Mouse (Mus musculus): Measurements from ENCODE around the gene Cdyl2. TPM values are rescaled to one million over a fixed set of nuclear protein-coding genes. Genes with fewer than 3 reads are reported as not detected.

Gene Cdyl2
- polyA plus RNA-seq, 1 experiment: 4.2 TPM

DNA sequence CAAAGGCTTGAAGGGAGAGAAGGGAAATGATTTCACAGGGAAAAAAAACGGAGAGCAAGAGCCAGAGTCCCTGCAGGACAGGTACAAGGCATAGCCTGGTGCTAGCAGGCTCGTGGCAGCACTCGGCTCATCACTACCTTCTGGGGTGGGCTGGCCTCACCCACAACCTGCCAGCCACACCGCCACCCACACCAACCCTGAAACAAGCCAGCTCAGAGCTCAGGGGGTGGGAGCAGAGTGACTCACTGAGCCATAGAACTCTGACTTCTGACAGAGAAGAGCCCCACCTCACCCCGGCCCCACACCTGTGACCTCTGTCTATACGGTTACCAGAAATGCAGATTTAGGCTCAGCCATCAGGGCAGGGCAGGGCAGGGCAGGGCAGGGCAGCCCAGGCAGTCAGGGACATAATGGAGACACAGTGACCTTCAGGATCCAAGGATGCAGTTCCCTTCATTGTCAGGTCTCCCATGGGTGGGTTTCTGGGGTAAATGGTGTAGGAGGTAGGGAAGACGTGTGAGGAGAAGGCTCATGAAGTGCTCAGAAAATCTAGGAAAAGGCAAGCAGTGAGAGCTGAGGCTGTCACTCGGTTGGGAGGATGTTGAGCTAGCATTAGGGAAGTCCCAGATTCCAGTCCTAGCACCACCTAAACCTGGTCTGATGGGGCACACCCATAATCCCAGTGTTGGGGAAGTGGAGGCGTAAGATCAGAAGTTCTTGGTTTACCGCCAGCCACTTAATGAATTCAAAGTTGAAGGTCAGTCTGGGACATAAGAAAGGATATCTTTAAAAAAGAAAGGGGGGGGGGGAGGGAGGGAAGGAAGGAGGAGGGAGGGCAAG is 58.6 kb downstream of the Cdyl2 start:
- Histone ChIP-seq H3K4me1 (ENCODE audit: control insufficient read depth, insufficient read depth, low read length) (no peaks in the 10 kb centered on the region), H3K4me3 (ENCODE audit: insufficient read depth, low read length) (no peak overlapping the region), H3K27ac (ENCODE audit: insufficient read depth, low read length) (no peak overlapping the region)
- no peak for TF ChIP-seq POLR2A (IDR thresholded peaks at IDR 0.05; ENCODE audit: extremely low read depth, insufficient read depth, low read length)
- TF ChIP-seq CTCF (IDR thresholded peaks at IDR 0.05; ENCODE audit: extremely low read depth, insufficient read depth, low read length): no peak

DNA sequence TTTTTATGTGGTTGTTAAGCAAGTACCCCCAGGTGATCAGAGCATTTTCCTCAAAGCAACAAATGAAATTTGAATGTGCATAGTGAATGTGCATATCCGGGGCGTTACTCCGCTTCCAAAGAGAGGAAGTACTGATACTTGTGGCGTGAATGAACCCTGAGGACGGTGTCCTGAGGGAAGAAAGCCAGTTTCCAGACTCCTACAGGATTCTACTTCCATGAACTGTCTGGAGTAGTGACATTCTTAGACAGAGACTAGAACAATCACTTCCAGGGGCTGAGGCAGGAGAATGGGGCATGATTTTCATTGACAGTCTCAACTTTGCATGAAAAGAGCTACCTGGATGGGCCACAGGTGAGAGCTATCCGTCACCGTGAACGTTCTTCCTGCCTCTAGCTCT is 59.3 kb downstream of the Cdyl2 start:
- no peak overlapping the region for H3K27ac ChIP-seq (ENCODE audit: insufficient read depth, low read length)
- TF ChIP-seq POLR2A (IDR thresholded peaks at IDR 0.05; ENCODE audit: extremely low read depth, insufficient read depth, low read length) (no peak), CTCF (IDR thresholded peaks at IDR 0.05; ENCODE audit: extremely low read depth, insufficient read depth, low read length) (no peak)
- no peaks in the 10 kb centered on the region for H3K4me1 ChIP-seq (ENCODE audit: control insufficient read depth, insufficient read depth, low read length)
- H3K4me3 ChIP-seq (ENCODE audit: insufficient read depth, low read length): no peak overlapping the region

DNA sequence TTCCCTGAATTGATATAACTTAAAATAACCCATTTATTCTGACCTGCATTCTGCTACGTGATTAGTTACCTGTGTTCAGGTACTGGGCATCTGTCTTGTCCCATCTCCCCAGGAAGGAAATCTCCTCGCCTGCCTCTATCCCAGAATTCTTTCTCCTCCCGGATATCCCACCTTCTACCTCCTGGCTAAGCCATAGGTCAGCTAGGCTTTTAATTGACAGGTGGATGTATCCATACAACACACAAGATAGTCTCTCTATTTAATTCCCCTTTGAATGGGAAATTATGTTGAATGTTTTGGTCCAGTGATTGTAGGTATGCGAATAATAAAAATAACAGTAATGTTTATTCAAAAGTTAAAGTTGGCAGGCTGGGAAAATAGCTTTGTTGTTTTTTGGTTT is 59.7 kb downstream of the Cdyl2 start:
- TF ChIP-seq POLR2A (IDR thresholded peaks at IDR 0.05; ENCODE audit: extremely low read depth, insufficient read depth, low read length): no peak
- no peak for TF ChIP-seq CTCF (IDR thresholded peaks at IDR 0.05; ENCODE audit: extremely low read depth, insufficient read depth, low read length)
- no peaks in the 10 kb centered on the region for H3K4me1 ChIP-seq (ENCODE audit: control insufficient read depth, insufficient read depth, low read length)
- H3K4me3 ChIP-seq (ENCODE audit: insufficient read depth, low read length): no peak overlapping the region
- no peak overlapping the region for H3K27ac ChIP-seq (ENCODE audit: insufficient read depth, low read length)

DNA sequence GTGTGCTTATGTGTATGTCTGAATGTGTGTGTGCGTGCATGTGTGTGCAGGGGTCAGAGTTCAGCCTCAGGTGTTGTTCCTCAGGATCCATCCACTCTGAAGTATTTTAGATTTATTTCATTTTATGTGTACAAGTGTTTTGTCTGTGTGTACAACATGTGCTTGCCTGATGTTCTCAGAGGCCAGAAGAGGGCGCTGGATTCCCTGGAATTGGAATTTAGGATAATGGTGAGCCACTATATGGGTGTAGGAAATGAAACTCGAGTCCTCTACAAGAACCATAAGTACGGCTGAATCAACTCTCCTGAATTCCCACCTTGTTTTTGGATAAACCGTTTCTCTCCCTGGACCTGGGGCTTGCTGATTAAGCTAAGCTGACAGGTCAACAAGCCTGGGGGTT is 61.2 kb downstream of the Cdyl2 start:
- Histone ChIP-seq H3K4me3 (ENCODE audit: insufficient read depth, low read length) (no peak overlapping the region), H3K27ac (ENCODE audit: insufficient read depth, low read length) (no peak overlapping the region), H3K4me1 (ENCODE audit: control insufficient read depth, insufficient read depth, low read length) (no peaks in the 10 kb centered on the region)
- no peak for TF ChIP-seq POLR2A (IDR thresholded peaks at IDR 0.05; ENCODE audit: extremely low read depth, insufficient read depth, low read length)
- peak; percentile 36; the same call in 1 of the 2 replicates for TF ChIP-seq CTCF (IDR thresholded peaks at IDR 0.05; ENCODE audit: extremely low read depth, insufficient read depth, low read length)

DNA sequence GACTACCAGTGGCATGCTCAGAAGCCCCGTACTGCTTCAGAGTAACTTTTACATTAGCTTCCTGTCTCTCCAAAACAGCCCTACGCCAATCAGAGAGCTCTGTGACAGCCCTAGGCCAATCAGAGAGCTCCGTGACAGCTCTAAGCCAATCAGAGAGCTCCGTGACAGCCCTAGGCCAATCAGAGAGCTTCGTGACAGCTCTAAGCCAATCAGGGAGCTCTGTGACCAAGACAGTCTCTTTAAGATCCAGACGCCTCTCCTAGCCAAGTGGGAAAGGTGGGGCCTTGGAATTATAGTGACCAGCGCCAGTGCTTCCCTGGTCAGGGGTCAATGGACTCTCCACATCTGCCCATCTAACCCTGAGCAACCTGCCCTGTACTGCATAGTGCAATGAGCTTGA is 62.2 kb downstream of the Cdyl2 start:
- no peak overlapping the region for H3K27ac ChIP-seq (ENCODE audit: insufficient read depth, low read length)
- no peak for TF ChIP-seq POLR2A (IDR thresholded peaks at IDR 0.05; ENCODE audit: extremely low read depth, insufficient read depth, low read length)
- no peak for TF ChIP-seq CTCF (IDR thresholded peaks at IDR 0.05; ENCODE audit: extremely low read depth, insufficient read depth, low read length)
- H3K4me3 ChIP-seq (ENCODE audit: insufficient read depth, low read length): no peak overlapping the region
- no peaks in the 10 kb centered on the region for H3K4me1 ChIP-seq (ENCODE audit: control insufficient read depth, insufficient read depth, low read length)

DNA sequence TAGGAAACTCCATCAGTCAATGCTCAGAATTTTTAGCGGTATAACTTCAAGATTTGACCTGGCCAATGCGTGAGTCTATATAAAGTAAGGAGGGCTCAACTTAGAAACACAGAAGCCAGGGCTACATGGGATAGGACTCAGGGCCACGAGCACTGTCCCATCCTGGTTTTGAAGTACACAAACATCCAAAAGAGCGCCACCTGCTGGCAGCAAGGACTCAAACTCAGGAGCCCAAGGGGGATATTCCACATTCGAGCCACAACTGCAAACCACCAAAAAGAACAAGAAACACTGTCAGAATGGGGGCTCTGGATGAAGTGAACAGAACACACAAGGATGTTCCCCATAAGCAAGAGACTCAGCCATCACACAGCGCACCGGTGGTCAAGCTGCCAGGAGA is 63.8 kb downstream of the Cdyl2 start:
- Histone ChIP-seq H3K27ac (ENCODE audit: insufficient read depth, low read length) (no peak overlapping the region), H3K4me3 (ENCODE audit: insufficient read depth, low read length) (no peak overlapping the region), H3K4me1 (ENCODE audit: control insufficient read depth, insufficient read depth, low read length) (no peaks in the 10 kb centered on the region)
- TF ChIP-seq POLR2A (IDR thresholded peaks at IDR 0.05; ENCODE audit: extremely low read depth, insufficient read depth, low read length) (no peak), CTCF (IDR thresholded peaks at IDR 0.05; ENCODE audit: extremely low read depth, insufficient read depth, low read length) (no peak)

DNA sequence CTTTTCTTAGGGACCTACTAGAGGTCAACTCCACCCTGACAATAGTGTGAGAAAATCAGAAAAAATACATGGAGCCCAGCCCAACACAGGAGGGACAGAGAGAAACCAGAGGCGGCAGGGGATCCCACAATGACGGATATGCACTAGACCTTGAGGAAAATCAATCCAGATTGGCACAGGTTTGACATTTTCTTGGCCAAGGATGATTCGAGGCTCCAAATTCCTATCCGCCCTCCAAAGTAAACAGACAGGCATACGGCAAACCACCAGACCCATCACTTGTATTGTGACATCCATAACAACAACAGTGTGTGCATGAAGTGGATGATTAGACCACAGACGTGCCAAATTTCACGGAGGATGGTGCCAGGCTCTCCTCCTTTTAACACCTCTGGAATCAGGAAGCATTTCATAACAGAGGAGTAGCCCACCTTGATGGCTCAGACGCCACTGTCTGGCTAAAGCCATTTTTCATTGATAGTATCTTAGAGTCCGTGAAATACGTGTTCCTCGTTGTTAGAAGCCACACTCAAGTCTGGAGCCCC is 65.9 kb downstream of the Cdyl2 start:
- H3K4me1 ChIP-seq (ENCODE audit: control insufficient read depth, insufficient read depth, low read length): peaks cover 2% of the 10 kb centered on the region; the same call in 1 of the 2 replicates
- no peak overlapping the region for H3K4me3 ChIP-seq (ENCODE audit: insufficient read depth, low read length)
- TF ChIP-seq POLR2A (IDR thresholded peaks at IDR 0.05; ENCODE audit: extremely low read depth, insufficient read depth, low read length) (no peak), CTCF (IDR thresholded peaks at IDR 0.05; ENCODE audit: extremely low read depth, insufficient read depth, low read length) (no peak)
- no peak overlapping the region for H3K27ac ChIP-seq (ENCODE audit: insufficient read depth, low read length)

DNA sequence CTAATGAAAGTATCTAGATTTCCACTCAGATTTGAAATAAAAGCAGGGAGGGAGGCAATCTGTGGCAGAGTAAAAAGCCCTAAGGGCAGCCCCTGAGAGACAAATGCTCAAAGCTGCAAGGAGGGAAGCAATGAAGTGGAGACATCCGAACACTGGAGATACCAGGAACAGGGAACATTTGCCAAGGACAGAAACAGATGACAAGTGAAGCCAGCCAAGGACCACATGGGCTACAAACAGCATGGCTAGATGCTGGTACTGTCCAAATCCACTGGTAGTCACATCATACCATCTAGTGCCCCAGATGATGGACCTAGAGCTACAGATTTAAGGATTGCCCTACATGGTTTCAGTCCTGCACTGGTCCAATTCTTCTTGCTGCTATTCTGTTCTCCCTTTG is 71.3 kb downstream of the Cdyl2 start:
- Histone ChIP-seq H3K4me1 (ENCODE audit: control insufficient read depth, insufficient read depth, low read length) (peaks cover 2% of the 10 kb centered on the region; the same call in 1 of the 2 replicates), H3K27ac (ENCODE audit: insufficient read depth, low read length) (no peak overlapping the region), H3K4me3 (ENCODE audit: insufficient read depth, low read length) (no peak overlapping the region)
- no peak for TF ChIP-seq CTCF (IDR thresholded peaks at IDR 0.05; ENCODE audit: extremely low read depth, insufficient read depth, low read length)
- no peak for TF ChIP-seq POLR2A (IDR thresholded peaks at IDR 0.05; ENCODE audit: extremely low read depth, insufficient read depth, low read length)

DNA sequence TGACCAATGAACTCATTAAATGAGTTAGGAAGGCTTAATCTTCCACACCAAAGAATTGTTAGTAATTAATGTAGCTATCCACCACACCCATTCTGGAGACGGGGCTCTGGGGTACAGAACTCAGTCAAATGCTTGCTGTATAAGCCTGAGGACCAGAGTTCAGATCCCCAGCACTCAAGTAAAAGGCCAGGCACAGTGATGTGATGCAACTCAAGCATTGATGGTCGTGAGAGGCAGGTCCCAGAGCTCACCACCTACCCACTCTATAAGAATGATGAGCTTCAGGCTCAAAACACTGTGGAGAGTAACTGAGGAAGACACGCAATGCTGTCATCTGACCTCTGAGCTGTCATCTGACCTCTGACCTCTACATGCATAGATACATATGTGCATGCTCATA is 76.0 kb downstream of the Cdyl2 start:
- Histone ChIP-seq H3K27ac (ENCODE audit: insufficient read depth, low read length) (no peak overlapping the region), H3K4me3 (ENCODE audit: insufficient read depth, low read length) (no peak overlapping the region), H3K4me1 (ENCODE audit: control insufficient read depth, insufficient read depth, low read length) (no peaks in the 10 kb centered on the region; the same call in 1 of the 2 replicates)
- TF ChIP-seq POLR2A (IDR thresholded peaks at IDR 0.05; ENCODE audit: extremely low read depth, insufficient read depth, low read length) (no peak), CTCF (IDR thresholded peaks at IDR 0.05; ENCODE audit: extremely low read depth, insufficient read depth, low read length) (no peak)

DNA sequence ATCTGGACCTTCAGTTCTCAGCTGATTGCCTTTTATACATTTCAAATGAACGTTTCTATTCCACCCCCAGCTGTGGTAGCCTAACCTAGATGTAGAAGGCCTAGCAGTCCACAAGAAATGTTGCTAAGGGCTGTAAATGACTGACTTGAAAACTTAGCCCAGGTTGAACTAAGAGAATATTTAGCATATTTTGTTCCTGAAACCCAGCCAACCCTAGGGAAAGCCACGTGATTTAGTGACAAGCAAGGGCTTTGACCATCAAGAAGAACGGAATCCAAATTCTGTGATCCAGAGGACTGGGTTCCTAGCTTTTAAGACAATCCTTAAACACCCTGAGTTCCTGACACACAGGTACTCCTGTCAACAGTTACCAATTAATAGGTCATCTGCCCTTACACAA is 77.9 kb downstream of the Cdyl2 start:
- H3K4me3 ChIP-seq (ENCODE audit: insufficient read depth, low read length): no peak overlapping the region
- H3K27ac ChIP-seq (ENCODE audit: insufficient read depth, low read length): no peak overlapping the region
- TF ChIP-seq CTCF (IDR thresholded peaks at IDR 0.05; ENCODE audit: extremely low read depth, insufficient read depth, low read length): no peak
- no peak for TF ChIP-seq POLR2A (IDR thresholded peaks at IDR 0.05; ENCODE audit: extremely low read depth, insufficient read depth, low read length)
- peaks cover 2% of the 10 kb centered on the region; the same call in 1 of the 2 replicates for H3K4me1 ChIP-seq (ENCODE audit: control insufficient read depth, insufficient read depth, low read length)

Measured in cortical plate, adult 2 months (tissue).